Mouse (Mus musculus): ENCODE data around the gene Fto. TPM values are rescaled to one million over a fixed set of nuclear protein-coding genes. Genes with fewer than 3 reads are reported as not detected.

The Fto gene
- total RNA-seq (2012; rRNA removed), result 16.8 and 21.8 TPM in 2 replicates

DNA sequence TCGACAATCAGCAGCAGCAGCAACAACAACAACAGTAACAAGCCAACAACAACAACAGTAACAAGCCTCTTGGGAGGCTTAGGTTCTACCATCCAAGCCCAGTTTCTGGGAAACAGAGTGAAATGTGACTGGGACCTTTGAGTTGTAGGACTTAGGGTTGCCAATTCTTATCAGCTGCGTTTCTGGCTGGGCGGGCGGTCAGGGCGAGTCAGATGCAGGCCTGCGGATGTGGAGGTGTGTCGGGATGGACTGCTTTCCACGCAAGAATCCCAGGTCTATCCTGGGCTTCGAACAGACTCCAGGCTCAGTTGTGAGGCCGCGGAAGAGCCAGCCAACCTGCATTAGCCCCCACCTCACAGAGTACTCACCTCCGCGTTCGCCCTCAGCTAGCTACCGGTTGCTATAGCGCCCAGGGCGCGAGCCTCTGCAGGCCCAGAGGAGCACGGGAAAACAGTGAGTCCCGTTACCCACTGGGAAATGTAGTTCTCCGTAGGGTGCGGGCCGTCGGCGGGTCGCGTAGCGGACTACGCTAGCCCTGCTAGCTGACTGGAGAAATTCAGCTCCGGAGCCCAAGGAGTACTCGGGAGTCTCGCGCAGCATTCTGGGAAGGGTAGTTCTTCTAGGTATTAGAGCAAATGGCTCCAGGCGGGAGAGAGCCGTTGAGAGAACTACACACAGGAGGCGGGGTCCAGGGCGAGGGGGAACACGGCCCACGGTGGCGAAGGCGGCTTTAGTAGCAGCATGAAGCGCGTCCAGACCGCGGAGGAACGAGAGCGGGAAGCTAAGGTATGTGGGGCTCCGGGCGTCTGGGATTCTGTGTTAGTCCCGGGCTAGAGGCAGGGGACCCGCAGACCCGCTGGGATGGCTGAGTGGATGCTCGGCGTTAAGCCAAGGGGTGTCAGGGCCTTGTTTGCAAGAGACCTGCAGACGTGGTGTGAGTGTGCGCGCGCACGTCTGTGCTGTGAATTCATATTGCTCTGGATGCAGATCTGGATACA, at the start of gene Fto, which contains the start of gene Rpgrip1l:
Gene Fto (plus strand): TSS at position 691 of the 998 bp plus-strand sequence.
Gene Rpgrip1l (minus strand): TSS at position 428 of the 998 bp plus-strand sequence.
- H3K4me3 ChIP-seq (ENCODE audit: insufficient read depth in 1 of 2, low read depth in 1 of 2, low read length in 2 of 2, poor library complexity in 1 of 2, severe bottlenecking in 1 of 2), result peak within 1 kb of the TSS; percentile 80 to 86
- H3K4me1 ChIP-seq (ENCODE audit: control insufficient read depth in 2 of 2, insufficient read depth in 2 of 2, low read length in 2 of 2, poor library complexity in 1 of 2), result no peaks in the 10 kb centered on the region
- H3K9ac ChIP-seq (ENCODE audit: insufficient read depth, low read depth, low read length, poor library complexity, severe bottlenecking), result peak within 1 kb of the TSS; percentile 88
- peak; percentile 99 for DNase-seq (ENCODE audit: low read depth, low spot score)
- H3K9me3 ChIP-seq (ENCODE audit: control insufficient read depth, insufficient read depth, low read depth, low read length), result no peaks in the 10 kb centered on the region
- H3K36me3 ChIP-seq (ENCODE audit: control insufficient read depth, insufficient read depth, low read length, poor library complexity, severe bottlenecking), result no peaks in the 10 kb centered on the region
- TF ChIP-seq ZNF384 (IDR thresholded peaks at IDR 0.05; ENCODE audit: low read depth, low read length) (no peak), CHD2 (IDR thresholded peaks at IDR 0.05; ENCODE audit: low read depth, low read length) (no peak), MAFK (IDR thresholded peaks at IDR 0.05; ENCODE audit: insufficient read depth, low read depth, low read length) (no peak), ZC3H11A (IDR thresholded peaks at IDR 0.05; ENCODE audit: borderline replicate concordance, low read depth, low read length) (no peak), HCFC1 (IDR thresholded peaks at IDR 0.05; ENCODE audit: borderline replicate concordance, insufficient read depth, low read length) (peak; percentile 98)
- in situ Hi-C loops (cut with MboI; ENCODE audit: low sequenced_read_pairs in 2 of 2, unreplicated experiment in 2 of 2), result no loop called here
- no peak within 1 kb of the TSS for H3K27ac ChIP-seq (ENCODE audit: insufficient read depth, low read depth, low read length, poor library complexity, severe bottlenecking)

DNA sequence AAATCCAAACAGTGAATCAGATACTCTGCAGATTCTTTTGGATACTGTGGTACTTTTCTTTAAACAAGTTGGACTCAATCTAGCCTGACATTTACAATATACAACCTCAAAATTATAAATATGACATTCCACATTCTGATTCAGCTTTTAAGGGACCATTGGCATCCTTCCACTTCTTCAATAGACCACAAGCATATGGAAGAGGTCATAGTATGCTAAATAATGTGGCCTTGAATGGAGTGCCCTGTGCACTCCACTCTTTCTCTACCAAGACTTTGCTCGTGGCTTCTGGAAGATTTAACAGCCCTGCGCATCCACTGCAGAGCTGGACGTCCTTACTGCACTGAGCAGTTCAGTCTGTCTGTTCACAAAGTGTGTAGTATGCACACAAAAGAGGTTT, 49.4 kb upstream of the Fto start:
- no peak overlapping the region for H3K27ac ChIP-seq (ENCODE audit: insufficient read depth, low read depth, low read length, poor library complexity, severe bottlenecking)
- no peaks in the 10 kb centered on the region for H3K4me1 ChIP-seq (ENCODE audit: control insufficient read depth in 2 of 2, insufficient read depth in 2 of 2, low read length in 2 of 2, poor library complexity in 1 of 2)
- no peak overlapping the region for H3K9ac ChIP-seq (ENCODE audit: insufficient read depth, low read depth, low read length, poor library complexity, severe bottlenecking)
- no peaks in the 10 kb centered on the region for H3K36me3 ChIP-seq (ENCODE audit: control insufficient read depth, insufficient read depth, low read length, poor library complexity, severe bottlenecking)
- no peak overlapping the region for H3K4me3 ChIP-seq (ENCODE audit: insufficient read depth in 1 of 2, low read depth in 1 of 2, low read length in 2 of 2, poor library complexity in 1 of 2, severe bottlenecking in 1 of 2)
- in situ Hi-C loops (cut with MboI; ENCODE audit: low sequenced_read_pairs in 2 of 2, unreplicated experiment in 2 of 2), result no loop called here
- no peak for TF ChIP-seq MAFK (IDR thresholded peaks at IDR 0.05; ENCODE audit: insufficient read depth, low read depth, low read length)
- TF ChIP-seq ZC3H11A (IDR thresholded peaks at IDR 0.05; ENCODE audit: borderline replicate concordance, low read depth, low read length), result no peak
- no peak for TF ChIP-seq ZNF384 (IDR thresholded peaks at IDR 0.05; ENCODE audit: low read depth, low read length)
- no peak for TF ChIP-seq CHD2 (IDR thresholded peaks at IDR 0.05; ENCODE audit: low read depth, low read length)
- no peak for TF ChIP-seq HCFC1 (IDR thresholded peaks at IDR 0.05; ENCODE audit: borderline replicate concordance, insufficient read depth, low read length)
- no peak for DNase-seq (ENCODE audit: low read depth, low spot score)
- no peaks in the 10 kb centered on the region for H3K9me3 ChIP-seq (ENCODE audit: control insufficient read depth, insufficient read depth, low read depth, low read length)

DNA sequence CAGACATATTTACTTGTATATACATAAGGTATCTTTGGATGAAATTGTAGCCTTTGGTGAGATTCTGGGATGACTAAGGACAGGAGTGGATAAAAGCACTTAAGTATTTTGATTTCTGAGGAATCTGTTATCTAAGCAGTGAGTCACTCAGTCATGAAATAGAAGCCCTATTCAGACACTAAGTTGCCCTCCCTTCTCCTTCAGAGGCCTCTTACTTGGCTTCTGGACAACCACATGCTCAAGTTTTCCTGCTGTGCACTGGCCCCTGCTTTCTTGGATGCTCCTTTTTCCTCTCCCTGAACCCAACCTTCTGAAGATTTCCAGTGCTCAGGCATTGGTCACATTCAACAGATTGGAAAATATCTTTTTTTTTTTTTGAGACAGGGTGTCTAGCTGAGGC, 48.8 kb upstream of the Fto start:
- Histone ChIP-seq H3K9me3 (ENCODE audit: control insufficient read depth, insufficient read depth, low read depth, low read length) (no peaks in the 10 kb centered on the region), H3K27ac (ENCODE audit: insufficient read depth, low read depth, low read length, poor library complexity, severe bottlenecking) (no peak overlapping the region), H3K4me1 (ENCODE audit: control insufficient read depth in 2 of 2, insufficient read depth in 2 of 2, low read length in 2 of 2, poor library complexity in 1 of 2) (no peaks in the 10 kb centered on the region), H3K9ac (ENCODE audit: insufficient read depth, low read depth, low read length, poor library complexity, severe bottlenecking) (no peak overlapping the region), H3K4me3 (ENCODE audit: insufficient read depth in 1 of 2, low read depth in 1 of 2, low read length in 2 of 2, poor library complexity in 1 of 2, severe bottlenecking in 1 of 2) (no peak overlapping the region), H3K36me3 (ENCODE audit: control insufficient read depth, insufficient read depth, low read length, poor library complexity, severe bottlenecking) (no peaks in the 10 kb centered on the region)
- in situ Hi-C loops (cut with MboI; ENCODE audit: low sequenced_read_pairs in 2 of 2, unreplicated experiment in 2 of 2), result no loop called here
- no peak for TF ChIP-seq ZNF384 (IDR thresholded peaks at IDR 0.05; ENCODE audit: low read depth, low read length)
- TF ChIP-seq CHD2 (IDR thresholded peaks at IDR 0.05; ENCODE audit: low read depth, low read length), result no peak
- no peak for TF ChIP-seq HCFC1 (IDR thresholded peaks at IDR 0.05; ENCODE audit: borderline replicate concordance, insufficient read depth, low read length)
- no peak for TF ChIP-seq ZC3H11A (IDR thresholded peaks at IDR 0.05; ENCODE audit: borderline replicate concordance, low read depth, low read length)
- TF ChIP-seq MAFK (IDR thresholded peaks at IDR 0.05; ENCODE audit: insufficient read depth, low read depth, low read length), result no peak
- no peak for DNase-seq (ENCODE audit: low read depth, low spot score)

DNA sequence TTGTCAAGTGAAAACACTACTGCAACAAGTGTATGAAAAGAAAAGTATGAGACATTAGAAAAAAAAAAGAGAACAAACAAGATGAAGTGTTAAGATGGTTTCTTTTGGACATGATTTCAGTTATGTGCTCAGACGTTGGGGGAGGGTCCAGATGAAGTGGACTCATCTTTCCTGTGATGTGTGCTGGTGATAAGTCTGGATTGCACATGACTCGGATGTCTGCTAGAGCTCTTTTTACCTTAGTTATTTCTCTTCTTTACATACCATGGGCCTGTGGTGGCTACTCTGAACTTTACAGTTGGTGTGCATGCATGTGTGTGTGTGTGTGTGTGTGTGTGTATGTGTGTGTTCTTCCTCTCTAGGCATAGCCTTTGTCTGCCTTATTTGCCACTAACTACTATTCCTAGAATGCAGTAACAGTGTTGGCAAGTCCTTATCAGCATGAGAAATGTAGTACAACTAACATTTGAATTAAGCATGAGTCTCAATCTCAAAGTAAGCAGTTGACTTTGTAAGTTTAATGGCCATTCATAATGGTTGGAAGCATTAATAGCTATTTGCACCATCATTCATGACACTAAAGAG, 43.9 kb upstream of the Fto start:
- no peak for DNase-seq (ENCODE audit: low read depth, low spot score)
- in situ Hi-C loops (cut with MboI; ENCODE audit: low sequenced_read_pairs in 2 of 2, unreplicated experiment in 2 of 2), result no loop called here
- Histone ChIP-seq H3K4me1 (ENCODE audit: control insufficient read depth in 2 of 2, insufficient read depth in 2 of 2, low read length in 2 of 2, poor library complexity in 1 of 2) (no peaks in the 10 kb centered on the region), H3K27ac (ENCODE audit: insufficient read depth, low read depth, low read length, poor library complexity, severe bottlenecking) (no peak overlapping the region), H3K9ac (ENCODE audit: insufficient read depth, low read depth, low read length, poor library complexity, severe bottlenecking) (no peak overlapping the region), H3K4me3 (ENCODE audit: insufficient read depth in 1 of 2, low read depth in 1 of 2, low read length in 2 of 2, poor library complexity in 1 of 2, severe bottlenecking in 1 of 2) (no peak overlapping the region), H3K36me3 (ENCODE audit: control insufficient read depth, insufficient read depth, low read length, poor library complexity, severe bottlenecking) (no peaks in the 10 kb centered on the region), H3K9me3 (ENCODE audit: control insufficient read depth, insufficient read depth, low read depth, low read length) (no peaks in the 10 kb centered on the region)
- no peak for TF ChIP-seq ZNF384 (IDR thresholded peaks at IDR 0.05; ENCODE audit: low read depth, low read length)
- no peak for TF ChIP-seq HCFC1 (IDR thresholded peaks at IDR 0.05; ENCODE audit: borderline replicate concordance, insufficient read depth, low read length)
- no peak for TF ChIP-seq MAFK (IDR thresholded peaks at IDR 0.05; ENCODE audit: insufficient read depth, low read depth, low read length)
- TF ChIP-seq ZC3H11A (IDR thresholded peaks at IDR 0.05; ENCODE audit: borderline replicate concordance, low read depth, low read length), result no peak
- no peak for TF ChIP-seq CHD2 (IDR thresholded peaks at IDR 0.05; ENCODE audit: low read depth, low read length)
